Mouse (Mus musculus): ENCODE data around the gene Spag17.

Spag17 gene

DNA sequence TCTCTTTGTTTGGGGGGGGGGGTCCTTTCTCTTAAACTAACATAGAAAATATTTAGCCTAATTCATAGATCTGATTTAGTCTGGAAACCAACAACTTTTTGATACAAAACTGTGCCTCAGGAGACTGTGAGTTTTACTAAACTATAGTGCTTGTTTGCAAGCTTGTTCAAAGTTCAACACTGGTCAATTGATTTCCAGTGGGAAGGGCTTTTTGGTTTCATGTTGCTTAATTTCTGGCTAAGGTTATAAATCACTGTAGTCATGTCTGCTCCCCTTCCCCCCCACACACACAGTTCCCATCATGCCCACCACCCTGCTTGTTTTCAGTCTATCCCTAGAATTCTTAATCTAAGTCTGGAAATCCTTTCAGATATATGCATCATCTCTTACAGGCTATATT, 279.8 kb downstream of the Spag17 start:
- DNase-seq (ENCODE audit: low spot score): no peak

- DNase-seq (ENCODE audit: low spot score): no peak
Measured at GRCm38 (mm10) chr3:100176031-100176430, 290.8 kb downstream of the Spag17 start.

DNA sequence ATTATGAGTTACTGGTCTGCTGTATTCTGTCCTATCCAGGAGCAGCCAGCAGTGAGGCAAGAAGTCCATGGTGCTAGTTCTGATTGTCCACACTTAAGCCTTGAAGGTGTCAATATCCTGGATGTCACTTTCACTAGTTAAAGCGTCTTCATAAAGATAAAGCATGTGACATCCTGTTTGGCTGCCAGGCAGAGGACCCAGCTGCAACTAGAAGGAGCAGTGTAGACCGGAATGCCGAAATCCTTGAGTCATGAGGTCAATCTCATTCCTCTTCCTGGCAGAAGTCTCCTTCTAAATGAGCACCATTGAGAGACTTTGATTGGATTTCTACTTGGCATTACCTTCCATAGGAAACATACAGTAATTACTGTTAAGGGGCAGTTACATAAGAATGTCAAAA, 295.3 kb downstream of the Spag17 start:
- DNase-seq (ENCODE audit: low spot score): no peak

DNA sequence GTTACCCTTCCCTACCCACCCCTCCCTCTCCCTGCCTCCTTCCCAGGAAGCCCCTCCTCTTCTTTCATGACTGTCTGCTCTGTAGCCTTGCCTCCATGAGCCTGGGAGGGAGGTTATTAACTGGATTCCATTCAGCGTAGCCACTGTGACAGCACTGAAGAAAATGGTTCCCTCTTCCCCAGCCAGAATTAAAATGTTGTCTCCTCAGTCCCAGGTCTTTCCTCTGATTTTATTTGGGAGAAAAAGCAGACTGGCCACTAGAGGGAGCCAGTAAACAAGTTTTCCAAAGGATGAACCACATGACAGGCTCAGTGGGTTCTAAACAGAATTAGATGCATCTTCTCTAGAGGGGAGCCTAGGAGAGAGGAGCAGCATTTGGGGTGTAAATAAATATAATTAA, 304.2 kb downstream of the Spag17 start:
- no peak for DNase-seq (ENCODE audit: low spot score)

- no peak for DNase-seq (ENCODE audit: low spot score)
Measured at GRCm38 (mm10) chr3:100189861-100190260, 304.7 kb downstream of the Spag17 start.

Measured in urinary bladder, postnatal 10 days (tissue).